Mouse (Mus musculus): ENCODE data around the gene Tmem171.

The Tmem171 gene

DNA sequence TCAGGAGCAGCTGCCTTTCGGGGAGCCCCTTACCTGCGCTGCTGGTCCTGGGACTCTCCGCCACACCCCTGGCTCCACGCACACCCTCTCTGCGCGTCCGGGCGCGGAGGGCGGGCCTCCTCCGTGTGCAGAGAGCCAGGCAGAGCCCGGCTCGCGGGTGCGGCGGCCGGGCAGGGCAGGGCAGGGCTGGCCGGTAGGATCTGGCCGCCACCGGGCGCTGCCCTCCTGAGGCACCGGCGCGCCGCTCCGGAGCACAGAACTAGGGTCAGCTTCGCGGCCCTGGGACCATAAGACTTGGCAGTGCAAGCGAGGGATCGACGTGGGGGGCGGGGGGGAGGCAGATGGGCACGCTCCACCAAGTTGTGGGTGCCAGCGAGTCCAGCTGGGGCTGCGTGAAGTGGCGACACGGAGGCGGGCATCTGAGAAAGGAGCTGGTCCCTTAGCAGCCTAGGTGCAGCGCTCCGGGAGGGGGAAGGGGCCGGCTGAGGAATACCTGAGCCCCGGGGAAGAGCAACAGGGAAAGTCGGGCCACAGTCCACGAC, at the start of gene Tmem171:
Gene Tmem171, minus strand, starts transcription at position 62 of the 542 bp plus-strand sequence.
- DNase-seq (ENCODE audit: low read depth, low spot score): no peak

DNA sequence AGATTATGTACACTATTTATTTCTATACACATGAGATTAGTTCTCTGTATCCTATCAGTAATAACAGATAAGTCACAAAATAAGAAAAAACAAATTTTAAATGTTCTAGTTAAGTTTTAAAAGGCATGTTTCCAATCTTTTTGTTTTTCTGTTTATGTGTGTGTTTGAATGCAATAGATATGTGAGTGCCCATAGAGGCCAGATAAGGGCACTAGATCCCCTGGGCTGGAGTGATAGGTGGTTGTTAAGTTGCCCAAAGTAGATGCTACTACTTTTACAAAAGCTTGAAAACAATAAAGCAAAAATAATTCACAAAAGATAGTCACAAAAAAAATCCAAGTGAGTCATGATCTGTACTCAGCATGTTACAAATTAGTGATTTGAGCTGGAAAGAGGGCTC, 49.2 kb upstream of the Tmem171 start:
- DNase-seq (ENCODE audit: low read depth, low spot score): no peak

DNA sequence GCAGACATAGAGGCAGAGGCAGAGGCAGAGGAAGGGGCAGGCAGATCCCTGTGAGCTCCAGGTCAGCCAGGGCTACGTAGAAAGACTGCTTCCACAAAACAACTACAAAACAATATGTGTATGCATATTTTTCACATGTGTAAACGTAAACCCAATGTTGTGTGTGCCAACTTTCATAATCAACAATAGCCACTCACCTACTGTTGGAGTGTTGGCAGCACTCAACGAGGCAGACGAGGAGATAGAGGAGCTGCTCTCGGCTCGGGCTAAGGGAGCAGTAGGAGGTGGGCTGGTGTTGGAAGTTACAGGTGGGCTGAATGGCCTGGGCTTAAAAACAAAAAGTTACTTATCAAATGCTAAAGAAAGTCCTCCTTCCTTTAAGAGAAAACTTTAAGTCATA, 48.6 kb upstream of the Tmem171 start:
- no peak for DNase-seq (ENCODE audit: low read depth, low spot score)

DNA sequence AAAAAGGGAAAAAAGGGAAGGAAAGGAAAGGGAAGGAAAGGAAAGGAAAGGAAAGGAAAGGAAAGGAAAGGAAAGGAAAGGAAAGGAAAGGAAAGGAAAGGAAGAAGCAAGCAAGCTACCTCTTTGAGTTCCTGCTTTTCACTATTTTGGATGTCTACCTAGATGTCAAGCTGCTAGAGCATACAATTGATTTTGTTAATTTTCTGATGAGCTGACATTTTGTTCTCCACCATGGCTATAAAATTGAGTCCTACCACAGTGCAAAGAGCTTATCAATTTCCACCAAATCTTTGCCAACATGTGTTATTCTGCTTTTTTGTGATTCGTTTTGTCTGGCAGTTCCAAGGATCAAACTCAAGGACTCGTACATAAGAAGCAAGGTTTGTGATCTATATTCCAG, 43.6 kb upstream of the Tmem171 start:
- no peak for DNase-seq (ENCODE audit: low read depth, low spot score)

DNA sequence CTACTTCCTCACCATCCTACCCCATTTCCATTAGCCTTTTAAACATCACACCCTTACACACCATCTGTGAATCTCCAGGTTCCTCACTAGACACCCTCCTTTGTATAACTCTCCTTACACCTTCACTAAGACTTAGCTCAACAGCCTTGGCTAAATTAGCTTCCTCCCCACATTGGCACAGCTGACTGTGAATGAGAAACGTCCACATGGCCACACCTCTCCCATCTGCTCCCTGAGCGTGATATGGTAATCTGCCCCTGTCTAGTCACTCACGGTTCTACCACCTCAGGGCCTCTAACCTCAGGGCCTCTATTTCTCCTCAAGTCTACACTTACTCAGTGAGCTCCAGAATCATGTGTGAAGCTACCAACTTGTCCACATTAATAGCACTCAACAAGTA, 38.7 kb upstream of the Tmem171 start:
- DNase-seq (ENCODE audit: low read depth, low spot score): no peak

DNA sequence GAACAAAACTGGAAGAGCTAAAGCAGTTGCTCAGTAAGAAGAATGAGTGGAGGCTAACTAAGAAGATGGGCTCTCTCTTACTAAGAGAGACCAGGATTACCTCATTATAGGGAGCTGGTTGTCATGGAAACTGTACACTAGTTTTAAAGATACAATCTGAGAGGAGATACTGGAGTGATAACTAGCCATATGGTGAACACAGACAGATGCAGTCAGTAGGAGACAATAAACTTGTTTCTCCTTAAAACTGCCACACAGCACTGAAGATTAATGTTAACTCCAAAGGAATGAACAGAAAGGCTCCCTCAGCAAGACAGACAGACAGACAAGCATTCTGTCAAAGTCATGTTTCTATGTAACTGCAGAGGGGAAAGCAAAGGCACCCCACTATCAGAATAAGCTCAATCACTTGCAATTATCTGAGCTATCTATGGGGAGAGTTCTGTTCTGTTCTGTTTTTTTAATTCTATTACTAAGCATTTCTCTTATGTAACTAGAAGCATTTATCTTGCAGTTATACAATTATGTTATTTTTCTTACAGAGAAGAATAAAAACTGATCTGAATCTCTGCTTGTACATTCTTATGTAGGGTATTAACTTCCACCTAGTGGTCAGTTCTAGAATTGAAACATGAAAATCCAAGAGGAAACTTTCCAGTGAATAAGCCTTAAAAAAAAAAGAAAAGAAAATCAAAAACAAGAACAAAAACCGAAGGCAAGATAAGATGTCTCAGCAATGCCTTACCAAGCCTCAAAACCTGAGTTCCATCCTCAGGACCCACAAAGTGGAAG, 34.8 kb upstream of the Tmem171 start:
- peak; percentile 16 for DNase-seq (ENCODE audit: low read depth, low spot score)

DNA sequence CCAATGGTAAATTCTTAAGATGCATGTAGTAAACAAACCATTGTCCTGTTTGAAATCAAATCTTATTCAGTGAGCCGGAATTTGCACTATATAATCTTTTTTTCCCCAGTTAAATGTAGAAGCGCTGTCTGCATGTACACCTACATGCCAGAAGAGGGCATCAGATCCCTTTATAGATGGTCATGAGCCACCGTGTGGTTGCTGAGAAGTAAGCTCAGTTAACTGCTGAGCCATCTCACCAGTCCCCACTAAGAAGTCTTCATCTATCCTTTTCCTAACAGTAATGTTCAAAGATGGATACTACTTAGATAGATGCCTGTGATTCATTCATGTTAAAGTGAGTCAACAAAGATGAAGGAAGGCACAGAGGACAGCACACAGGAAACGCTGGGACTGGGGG, 31.9 kb upstream of the Tmem171 start:
- DNase-seq (ENCODE audit: low read depth, low spot score): no peak

DNA sequence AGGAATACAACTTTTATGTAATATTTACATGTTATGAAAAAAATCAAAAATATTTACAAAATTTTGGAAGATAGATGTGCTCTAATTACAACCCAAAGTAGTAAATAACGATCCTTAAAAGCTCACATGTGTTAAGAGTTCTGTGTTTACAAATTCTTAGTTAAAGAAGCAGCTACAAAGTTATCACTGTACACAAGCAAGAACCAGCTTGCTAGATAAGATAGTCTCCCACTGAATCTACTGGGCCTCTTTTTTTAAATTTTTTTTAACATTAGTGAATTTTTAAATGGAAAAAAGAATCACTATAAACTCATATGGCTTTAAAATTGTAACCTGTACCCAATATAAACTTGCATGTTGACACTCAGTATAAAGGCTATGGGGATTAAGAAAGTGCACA, 28.8 kb upstream of the Tmem171 start:
- DNase-seq (ENCODE audit: low read depth, low spot score): no peak

DNA sequence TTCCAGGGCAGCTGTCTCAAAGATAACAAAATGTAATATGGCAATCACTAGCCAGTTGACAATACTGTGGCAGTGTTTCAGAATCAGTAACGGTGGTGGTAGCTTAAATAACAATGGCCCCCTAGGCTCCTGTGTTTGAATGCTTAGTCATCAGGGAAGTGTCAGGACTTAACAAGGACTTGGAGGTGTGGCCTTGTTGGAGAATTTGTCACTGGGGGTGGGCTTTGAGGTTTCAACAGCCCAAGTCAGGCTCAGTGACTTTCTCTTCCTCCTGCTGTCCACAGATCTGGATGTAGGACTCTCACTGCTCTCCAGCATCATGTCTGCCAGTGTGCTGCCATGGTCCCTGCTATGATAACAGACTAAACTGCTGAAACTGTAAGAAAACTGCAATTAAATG, 27.7 kb upstream of the Tmem171 start:
- no peak for DNase-seq (ENCODE audit: low read depth, low spot score)

DNA sequence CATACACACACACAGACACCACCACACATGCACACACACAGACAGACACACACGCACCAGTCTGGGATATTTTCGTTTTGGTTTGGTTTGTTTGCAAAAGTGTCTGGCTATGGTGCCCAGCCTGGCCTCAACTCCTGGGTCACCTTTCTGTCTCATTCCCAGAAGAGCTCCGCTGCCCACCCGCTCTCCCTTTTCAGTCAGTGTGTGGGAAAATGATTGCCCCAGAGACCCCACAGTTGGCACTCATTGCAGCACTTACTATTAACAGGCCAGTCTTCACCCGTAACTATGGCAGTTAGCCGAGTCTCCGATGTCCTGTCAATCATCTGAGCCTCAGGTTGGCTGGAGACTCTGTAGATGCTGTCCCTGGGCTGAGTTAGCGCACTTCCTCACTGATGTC, 21.5 kb upstream of the Tmem171 start:
- DNase-seq (ENCODE audit: low read depth, low spot score): no peak

DNA sequence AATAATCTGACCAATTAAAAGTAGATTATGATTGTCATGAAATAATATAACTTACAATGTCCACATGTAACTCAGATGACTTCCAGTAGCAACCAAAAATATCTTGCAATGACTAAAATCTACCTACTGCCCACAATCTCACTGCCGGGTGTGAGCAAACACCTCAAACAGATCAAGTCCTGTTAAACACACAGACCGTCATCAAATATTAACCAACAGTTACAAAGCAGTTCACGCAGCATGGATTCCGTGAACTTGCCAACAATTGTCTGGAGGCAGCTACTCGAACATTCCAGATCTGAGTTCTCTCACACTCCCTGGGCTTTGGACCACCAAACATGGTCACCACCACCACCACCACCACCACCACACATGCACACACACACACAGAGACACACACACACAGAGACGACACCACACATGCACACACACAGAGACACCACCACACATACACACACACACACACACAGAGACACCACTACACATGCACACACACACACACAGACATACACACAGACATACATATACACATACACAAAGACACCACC, 20.9 kb upstream of the Tmem171 start:
- DNase-seq (ENCODE audit: low read depth, low spot score): no peak

DNA sequence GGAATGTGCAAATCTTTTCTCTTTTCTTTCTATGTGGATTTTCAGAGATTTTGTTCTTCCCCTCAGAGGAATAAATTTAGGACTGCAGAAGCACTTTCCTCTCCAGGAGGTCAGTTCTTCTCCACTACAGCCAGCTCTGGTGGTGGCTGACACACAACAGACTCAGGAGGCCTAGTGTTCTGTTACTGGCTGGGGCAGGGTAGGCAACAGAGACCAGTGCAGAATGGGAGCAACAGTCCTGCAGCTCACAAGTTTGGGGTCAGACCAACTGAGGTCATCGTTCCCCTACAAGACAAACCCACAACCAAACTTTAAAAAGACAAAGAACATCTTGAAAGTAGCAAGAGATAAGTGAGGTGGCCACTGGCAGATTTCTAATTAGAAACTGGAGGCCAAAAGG, 16.0 kb upstream of the Tmem171 start:
- no peak for DNase-seq (ENCODE audit: low read depth, low spot score)

DNA sequence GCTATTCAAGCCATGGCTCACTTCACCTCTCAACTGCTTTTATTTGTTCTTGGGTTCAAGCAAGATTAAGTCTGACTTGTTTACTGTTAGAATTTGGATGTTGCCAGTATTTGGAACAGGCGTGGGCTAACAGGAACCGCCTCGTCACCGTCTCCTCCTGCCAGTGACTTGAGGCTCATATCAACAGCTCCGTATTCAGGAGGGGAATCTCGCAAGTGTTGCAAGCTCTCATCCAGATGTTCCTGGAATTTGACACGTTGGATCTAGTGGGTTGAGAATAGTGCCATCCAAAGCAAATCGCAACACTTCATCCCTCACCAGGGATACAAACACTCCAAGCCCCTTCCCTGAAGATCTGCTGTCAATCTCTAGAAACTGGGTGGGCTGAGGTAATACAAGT, 15.6 kb upstream of the Tmem171 start:
- DNase-seq (ENCODE audit: low read depth, low spot score): no peak

DNA sequence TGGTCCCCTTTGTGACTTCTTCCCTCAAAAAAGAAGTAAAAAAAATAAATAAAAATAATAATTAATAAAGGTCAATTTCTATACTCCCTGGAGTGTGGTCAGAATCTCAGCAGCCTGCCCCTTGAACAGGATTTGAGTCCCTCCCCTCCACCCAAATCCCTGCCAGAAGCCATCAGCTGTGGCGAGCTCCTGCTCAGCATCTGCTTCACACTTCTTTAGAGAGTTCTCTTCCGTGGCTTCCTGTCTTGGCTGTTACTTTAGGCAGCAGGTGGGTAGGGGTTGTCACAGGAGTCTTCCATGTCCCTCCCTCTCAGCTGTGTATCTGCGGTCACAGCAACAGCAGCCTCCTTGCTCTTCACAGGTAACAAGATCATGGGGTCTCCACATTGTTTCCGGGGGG, 10.9 kb upstream of the Tmem171 start:
- no peak for DNase-seq (ENCODE audit: low read depth, low spot score)

DNA sequence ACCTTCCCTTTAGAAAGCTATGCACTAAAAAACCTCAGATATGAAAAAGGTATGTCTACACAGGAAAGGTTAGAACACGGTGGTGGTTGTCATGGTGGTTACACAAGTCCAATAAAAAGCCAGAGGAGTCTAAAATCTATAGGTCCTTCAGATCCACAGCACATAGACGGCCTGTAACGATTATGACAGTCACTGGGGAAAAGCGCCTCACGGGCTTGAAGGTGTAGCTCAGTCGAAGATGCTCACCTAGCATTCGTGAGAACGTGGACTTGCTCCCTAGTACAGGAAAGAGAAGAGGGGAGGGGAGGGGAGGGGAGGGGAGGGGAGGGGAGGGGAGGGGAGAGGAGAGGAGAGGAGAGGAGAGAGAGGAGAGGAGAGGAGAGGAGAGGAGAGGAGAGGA, 9.2 kb upstream of the Tmem171 start:
- no peak for DNase-seq (ENCODE audit: low read depth, low spot score)

DNA sequence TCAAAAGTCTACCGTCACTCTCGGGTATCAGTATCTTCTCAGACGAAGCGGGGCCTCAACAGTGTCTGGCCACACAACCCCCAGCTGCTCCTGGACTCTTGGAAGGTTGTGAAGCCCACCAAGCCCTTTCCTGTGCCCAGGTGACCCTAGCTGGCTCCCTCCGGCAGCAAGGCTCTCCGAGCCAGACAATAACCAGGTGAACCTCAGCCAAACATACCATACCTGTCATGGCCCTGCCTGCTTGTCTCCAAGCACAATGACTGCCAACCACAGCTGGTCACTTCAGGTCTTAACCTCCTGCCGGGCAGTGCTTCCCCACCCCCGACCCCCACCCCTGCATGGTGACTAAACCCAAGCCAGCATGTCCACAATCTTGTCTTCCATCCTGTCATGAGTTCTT, 7.7 kb upstream of the Tmem171 start:
- no peak for DNase-seq (ENCODE audit: low read depth, low spot score)

DNA sequence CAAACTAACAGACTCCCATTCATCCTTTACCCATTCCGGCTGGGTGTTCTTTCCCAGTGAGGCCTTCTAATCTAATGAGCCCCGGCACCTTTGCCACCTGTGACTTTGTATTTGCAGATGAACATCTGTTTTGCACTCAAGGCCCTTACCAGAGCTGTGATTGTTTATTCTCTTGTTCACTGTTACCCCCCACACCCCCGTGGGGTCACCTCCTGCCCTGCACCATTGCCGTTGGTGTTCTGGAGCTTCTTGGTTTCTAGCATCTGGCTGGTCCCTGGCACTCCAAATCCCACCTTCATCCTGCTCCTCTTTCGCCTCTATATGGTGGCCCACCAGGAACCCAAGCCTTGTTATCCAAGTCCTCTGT, 6.7 kb upstream of the Tmem171 start:
- no peak for DNase-seq (ENCODE audit: low read depth, low spot score)

DNA sequence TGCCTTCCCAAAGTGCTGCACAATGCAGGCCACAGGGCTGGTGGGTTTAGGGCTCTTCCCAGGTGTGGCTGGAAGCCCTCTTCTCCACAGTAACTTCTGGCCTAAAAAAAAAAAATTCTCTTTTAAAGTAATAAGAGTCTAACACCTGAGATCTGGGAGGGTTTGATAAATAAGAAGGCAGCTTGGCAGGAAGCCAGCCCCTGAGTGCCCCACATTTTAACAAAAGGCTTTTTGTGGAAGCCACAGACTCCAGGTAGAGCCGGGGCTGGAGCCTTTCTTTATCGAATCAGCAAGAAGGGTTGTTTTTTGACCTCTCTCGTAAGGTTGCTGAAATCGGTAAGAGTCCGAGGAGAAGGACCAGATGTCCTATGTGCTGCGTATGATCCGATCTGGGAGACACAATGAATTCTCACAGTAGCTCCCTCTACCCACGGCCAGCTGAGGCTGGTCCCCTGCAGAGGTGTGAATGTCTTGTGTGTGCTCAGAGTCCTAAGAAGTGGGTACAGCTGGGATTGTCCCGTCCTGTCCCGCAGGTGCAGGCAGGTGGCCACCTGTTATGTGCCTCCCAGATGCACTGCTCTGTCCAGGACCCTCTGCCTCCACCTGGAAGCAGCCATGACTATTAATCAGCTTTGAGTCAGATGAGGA, 6.2 kb upstream of the Tmem171 start:
- no peak for DNase-seq (ENCODE audit: low read depth, low spot score)

DNA sequence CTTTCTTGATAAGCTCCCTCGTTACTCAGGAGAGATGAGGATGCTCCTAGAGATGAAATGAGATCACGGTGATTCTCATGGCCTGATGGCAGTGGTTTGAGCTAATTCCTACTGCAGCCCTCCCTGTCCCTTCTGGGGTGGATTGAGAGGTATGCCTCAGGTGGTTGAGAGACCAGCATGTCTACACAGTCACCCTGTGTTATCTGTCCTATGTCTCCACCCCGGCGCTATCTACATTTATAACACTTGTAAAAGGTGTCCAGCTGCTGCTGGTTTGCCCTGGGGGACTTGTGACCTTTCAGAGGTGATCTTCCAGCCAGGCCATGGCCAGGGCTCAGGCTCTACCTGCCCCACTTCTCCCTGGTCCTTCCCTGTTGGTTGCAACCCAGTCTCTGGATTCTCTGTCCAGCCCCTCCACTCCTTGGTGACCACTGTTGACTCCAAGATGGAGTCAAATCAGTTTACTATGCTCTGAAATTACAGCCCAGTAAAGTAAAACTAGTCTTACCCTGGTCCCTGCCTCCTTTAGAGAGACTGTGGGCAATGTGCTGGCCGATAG, 5.4 kb upstream of the Tmem171 start:
- DNase-seq (ENCODE audit: low read depth, low spot score): no peak

DNA sequence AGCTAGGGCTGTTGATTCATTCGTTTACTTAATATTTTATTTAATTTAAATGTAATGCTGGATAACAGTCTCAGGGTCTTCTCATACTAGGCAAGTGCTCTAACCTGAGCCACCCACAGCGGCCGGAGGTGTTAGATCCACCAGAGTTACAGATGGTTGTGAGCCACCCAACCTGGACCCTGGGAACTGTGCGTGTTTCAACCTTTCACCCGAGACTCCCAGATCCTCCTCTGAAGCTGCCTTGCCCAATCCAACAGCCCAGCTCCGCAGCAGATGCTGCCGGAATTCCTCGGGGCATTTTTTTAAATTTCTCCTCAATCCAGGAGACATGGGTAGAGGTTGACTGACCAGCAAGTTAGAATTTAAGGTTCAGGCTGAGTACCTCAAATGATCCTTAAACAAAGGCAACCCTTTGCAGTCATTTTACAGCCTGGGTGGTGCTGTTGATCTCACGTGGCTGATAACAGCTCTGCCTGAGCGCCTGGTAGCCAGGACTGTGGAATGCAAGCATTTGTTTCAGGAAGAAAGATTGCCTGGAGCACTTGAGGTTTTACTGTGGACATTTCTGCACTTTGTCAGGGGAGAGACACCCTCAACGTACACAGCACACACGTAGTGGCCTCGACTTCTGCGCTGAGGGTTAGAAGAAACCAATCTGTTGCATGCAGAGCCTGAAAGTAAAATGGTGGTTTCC, 4.6 kb upstream of the Tmem171 start:
- DNase-seq (ENCODE audit: low read depth, low spot score): no peak

DNA sequence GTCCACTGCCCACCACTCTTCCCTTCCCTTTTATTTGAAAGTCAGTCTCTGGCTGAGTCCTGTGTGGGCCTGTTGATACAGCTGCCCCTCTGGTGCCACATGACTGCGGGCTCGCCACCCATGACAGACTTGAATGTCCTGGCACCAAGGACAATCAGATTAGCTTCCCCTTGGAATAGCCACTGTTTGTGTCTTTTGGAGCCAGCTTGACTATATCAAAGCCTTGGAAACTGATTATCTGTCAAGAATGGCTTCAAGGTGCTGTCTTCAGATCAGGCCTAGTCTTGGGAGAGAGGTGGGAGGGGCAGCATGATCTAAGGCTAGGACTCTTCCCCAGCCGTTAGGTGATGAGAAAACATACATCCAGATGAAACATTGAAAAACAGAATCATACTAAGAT, 2.1 kb upstream of the Tmem171 start:
- no peak for DNase-seq (ENCODE audit: low read depth, low spot score)

DNA sequence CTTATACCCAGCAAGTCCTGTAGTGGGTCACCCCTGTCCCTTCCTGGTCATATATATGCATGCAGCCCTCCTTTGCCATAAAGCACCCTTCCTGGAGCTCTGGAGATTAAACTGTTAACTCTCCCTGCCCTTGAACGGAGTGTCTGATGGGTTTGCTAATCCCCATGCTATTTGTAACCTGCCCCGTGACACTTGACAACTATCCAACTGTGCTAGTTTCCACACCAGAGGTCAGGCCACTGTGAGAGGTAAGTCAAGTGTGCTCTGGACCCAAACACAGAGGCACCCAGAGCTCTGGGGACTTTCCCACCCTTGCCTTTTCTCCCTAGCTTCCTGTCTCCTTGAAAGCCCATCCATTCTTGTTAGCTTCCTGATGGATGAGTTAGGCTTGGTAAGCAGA, 912 bp upstream of the Tmem171 start:
- DNase-seq (ENCODE audit: low read depth, low spot score): no peak

Measured in embryo, embryonic 11.5 days (tissue).